Mouse (Mus musculus) left cerebral cortex, postnatal 14 days (tissue): ENCODE measurements around the gene Smco1. TPM values are rescaled to one million over a fixed set of nuclear protein-coding genes. Genes with fewer than 3 reads are reported as not detected.

Source experiments
- DNase-seq, 2 experiments: peaks; one replicate each; pipeline ENCODE4 v3.0.0; 2021 to 2022; ENCODE audit warnings: low spot score in 2 of 2, mixed read lengths in 1 of 2
- intact Hi-C: fragments of 180-260 bp; cut with DNase I; formaldehyde crosslinking; loops from one replicate; pipeline ENCODE4 v1.15.1; 2025
- microRNA-seq, 2 experiments: library from miRNA; unstranded; fragments of <30 nt; microRNA quantifications; one replicate each; pipeline ENCODE4 v1.2.0; 2022
- total RNA-seq, 2 experiments: library from RNA; stranded (reverse); gene quantifications; 2 replicates each; pipeline ENCODE4 v1.2.3; 2021

Gene Smco1
- total RNA-seq, 2 experiments from 2014 or later: not detected

DNA sequence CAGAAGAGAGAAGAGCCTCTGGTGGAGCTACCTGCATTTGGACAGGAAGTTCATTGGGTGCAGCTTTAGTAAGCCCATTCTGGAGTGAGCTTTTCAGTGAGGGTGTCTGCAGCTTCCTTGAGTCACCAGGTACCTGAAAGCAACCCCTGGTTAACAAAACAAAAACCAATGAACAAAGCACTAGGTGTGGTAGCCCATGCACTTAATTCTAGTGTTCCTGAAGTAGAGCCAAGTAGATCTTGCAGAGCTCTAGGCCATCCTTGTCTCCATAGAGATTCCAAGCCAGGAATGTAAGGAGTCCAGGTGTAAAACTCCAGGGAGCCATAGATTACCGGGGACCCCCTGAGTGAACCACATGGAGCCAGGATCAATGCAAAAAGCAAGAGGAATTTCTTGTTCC, 31.8 kb downstream of the Smco1 start:
- DNase-seq: no peak
- intact Hi-C loops: no loop called here

DNA sequence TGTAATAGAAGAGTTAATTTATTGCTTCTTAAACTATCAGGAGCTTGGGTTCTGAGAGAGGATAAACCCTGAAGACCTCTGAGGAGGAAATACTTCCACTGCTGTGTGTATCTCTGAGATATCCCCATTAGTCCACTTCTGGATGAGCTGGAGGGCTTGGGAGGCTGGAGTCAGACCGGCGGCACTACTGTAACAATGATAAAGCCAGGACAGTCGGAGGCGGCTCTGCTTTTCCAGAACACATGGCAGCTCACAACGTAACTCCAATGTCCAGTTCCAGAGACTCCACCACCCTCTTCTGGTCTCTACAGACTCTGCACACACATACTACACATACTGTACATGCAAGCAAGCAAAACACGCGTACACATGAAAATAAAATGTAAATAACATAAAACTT, 32.6 kb downstream of the Smco1 start:
- DNase-seq: no peak
- intact Hi-C loops: no loop called here

DNA sequence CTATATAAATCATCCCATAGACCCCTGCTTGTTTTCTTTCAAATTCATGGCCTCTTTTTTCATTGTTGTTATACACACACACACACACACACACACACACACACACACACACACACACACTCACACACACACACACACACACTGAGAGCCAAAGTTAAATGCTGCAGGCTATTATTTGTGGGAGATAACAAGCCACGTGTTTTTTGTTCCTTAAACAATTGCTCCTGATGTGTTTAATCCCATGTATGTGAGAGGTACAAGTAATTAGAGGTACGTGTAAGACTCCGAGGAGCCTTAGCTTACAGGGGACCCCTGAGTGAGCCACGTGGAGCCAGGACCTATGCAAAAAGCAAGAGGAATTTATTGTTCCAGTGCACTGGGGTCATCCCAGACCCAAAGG, 40.7 kb downstream of the Smco1 start:
- intact Hi-C loops: no loop called here
- DNase-seq: no peak

DNA sequence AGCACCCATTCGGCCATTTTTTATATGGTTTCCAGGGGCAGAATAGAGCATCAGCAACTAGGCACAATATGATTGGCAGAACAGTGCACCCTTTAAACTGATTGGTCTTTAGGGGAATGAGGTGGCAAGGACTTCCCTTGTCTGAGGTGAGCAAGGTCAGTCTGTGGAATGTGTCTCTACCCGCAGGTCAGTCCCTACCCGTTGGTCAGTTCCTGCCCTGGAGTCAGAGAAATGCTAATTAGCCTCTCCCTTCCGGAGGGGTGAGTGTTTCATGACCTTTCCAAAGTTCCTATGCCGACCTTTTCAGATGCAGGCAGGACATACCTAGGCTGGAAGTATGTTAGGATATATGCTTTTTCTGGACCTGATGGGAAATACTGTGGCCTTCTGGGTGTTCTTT, 41.1 kb downstream of the Smco1 start:
- intact Hi-C loops: no loop called here

DNA sequence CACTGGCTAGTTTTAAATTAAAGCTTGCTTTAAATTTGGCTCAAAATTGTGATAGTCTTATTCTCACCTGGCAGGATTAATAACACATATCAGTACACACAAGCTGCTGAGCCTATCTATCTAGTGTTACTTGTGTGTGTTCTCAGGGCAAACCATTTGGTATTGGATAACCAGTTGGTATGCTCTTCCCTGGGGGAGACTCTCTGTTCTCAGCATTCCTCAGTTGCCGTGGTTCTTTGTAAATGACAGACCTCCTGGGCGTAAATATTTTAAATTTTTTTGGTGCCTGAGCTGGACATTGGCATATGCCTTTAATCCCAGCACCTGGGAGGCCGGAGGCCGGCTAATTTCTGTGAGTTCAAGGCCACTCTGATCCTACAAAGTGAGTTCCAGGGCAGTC, 41.6 kb downstream of the Smco1 start:
- intact Hi-C loops: no loop called here
- no peak for DNase-seq

More for the DNA sequence above, 41.1 kb downstream of the Smco1 start:
- DNase-seq: no peak

DNA sequence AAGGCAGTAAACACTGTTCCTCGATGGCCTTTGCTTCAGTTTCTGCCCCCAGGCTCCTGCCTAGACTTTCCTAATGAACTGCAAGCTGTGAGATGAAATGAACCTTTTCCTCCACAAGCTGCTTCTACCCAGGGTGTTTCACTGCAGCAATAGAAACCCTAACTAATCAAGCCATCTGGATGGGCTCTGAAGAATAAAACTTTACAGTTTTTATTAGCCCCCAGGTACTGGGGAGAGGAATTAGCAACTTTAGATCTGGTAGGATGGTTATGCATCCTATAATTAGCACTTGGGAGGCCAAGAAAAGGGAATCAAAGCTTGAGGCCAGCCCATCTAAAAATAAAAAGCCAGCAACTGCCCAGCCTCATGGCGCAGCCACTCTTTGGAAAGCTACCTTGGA, 45.3 kb downstream of the Smco1 start:
- intact Hi-C loops: no loop called here
- DNase-seq: no peak

DNA sequence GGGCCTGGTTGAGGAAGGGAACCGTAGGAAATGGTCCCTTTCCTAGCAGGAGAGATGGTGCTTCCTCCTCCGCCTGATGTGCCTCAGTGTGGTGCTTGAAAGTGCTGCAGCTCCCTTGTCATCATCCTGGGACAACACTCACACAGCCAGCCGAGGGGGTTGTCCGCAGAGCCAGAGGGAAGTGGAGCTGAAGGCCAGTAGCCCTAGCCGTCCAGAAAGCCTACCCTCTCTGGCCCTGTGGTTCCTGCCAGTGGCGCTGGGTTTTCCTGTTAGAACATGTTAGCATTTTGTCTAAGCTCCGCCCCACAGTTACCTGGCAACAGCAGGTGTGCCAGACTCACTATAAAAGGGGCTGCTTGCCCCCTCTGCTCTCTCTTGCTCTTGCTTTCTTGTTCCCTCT, 52.7 kb downstream of the Smco1 start:
- DNase-seq: no peak
- intact Hi-C loops: no loop called here

Small RNAs within 50 kb of the gene (microRNA-seq; reads per million reads assigned to microRNA genes)
- gene Mir1946a: 0 reads per million in 2 experiments

Other genes with a start within 250 kb of the Smco1 start
- gene Pak2, start 192.1 kb upstream of the Smco1 start, total RNA-seq: 10 to 100 TPM; 26.5 to 27.8 TPM
- gene Pigx, start 171.7 kb upstream of the Smco1 start, total RNA-seq: 10 to 100 TPM; 26.4 TPM
- 10 to 100 TPM; 68.6 to 71.2 TPM for gene Cep19, start 171.7 kb upstream of the Smco1 start, total RNA-seq
- 10 to 100 TPM in 1 of 2 experiments, 1 to 10 TPM in 1; 8.5 to 12.3 TPM for gene Nrros, start 105.9 kb upstream of the Smco1 start, total RNA-seq
- gene Bex6, start 91.6 kb upstream of the Smco1 start, total RNA-seq: not detected
- gene Fbxo45, start 24.3 kb upstream of the Smco1 start, total RNA-seq: 10 to 100 TPM; 41.4 to 44.7 TPM
- 10 to 100 TPM; 10.9 to 11.9 TPM for gene Wdr53, start 24.2 kb upstream of the Smco1 start, total RNA-seq
- gene Rnf168, start 6.0 kb downstream of the Smco1 start, total RNA-seq: 10 to 100 TPM; 25.4 to 28.6 TPM
- gene Ubxn7, start 60.8 kb downstream of the Smco1 start, total RNA-seq: 10 to 100 TPM; 52.5 to 55.7 TPM
- not detected for gene Tm4sf19, start 129.0 kb downstream of the Smco1 start, total RNA-seq
- gene Tctex1d2, start 148.2 kb downstream of the Smco1 start, total RNA-seq: 10 to 100 TPM; 12.9 to 14.5 TPM
- 10 to 100 TPM; 40.0 to 41.8 TPM for gene Pcyt1a, start 159.5 kb downstream of the Smco1 start, total RNA-seq
- gene Slc51a, start 216.4 kb downstream of the Smco1 start, total RNA-seq: not detected
- not detected for gene Zdhhc19, start 224.8 kb downstream of the Smco1 start, total RNA-seq